Mouse (Mus musculus): ENCODE data around the gene Parva. TPM values are rescaled to one million over a fixed set of nuclear protein-coding genes. Genes with fewer than 3 reads are reported as not detected.

The Parva gene
- total RNA-seq, 1 experiment, result 13.9 TPM

DNA sequence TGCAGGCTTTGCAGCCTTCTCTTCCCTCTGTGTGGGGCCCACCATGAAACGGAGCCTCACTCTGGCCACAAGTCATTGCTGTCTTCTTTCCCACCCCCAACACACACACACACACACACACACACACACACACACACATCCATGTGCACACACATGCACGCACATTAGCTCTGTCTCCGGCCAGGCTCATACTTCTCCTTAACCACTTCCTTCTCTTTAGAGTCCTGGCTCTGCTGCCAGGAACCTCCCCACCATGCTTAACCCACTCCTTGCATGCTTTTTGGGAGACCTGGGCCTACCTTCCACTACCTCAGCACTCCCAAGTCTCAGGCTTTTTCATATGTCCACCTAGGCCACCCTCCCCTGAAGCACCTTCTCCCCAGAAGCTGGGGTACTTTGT lies 76.6 kb downstream of the Parva start:
- in situ Hi-C loops (cut with MboI; ENCODE audit: low sequenced_read_pairs in 2 of 2, unreplicated experiment in 2 of 2), result no loop called here
- Histone ChIP-seq H3K9ac (ENCODE audit: insufficient read depth, low read depth, low read length, poor library complexity, severe bottlenecking) (no peak overlapping the region), H3K36me3 (ENCODE audit: control insufficient read depth, insufficient read depth, low read length, poor library complexity, severe bottlenecking) (no peaks in the 10 kb centered on the region), H3K9me3 (ENCODE audit: control insufficient read depth, insufficient read depth, low read depth, low read length) (no peaks in the 10 kb centered on the region), H3K4me1 (ENCODE audit: control insufficient read depth in 2 of 2, insufficient read depth in 2 of 2, low read length in 2 of 2, poor library complexity in 1 of 2) (peaks cover 4 to 11% of the 10 kb centered on the region in 2 experiments; a peak in 3 of 4 replicates), H3K27ac (ENCODE audit: insufficient read depth, low read depth, low read length, poor library complexity, severe bottlenecking) (no peak overlapping the region), H3K4me3 (ENCODE audit: insufficient read depth in 1 of 2, low read depth in 1 of 2, low read length in 2 of 2, poor library complexity in 1 of 2, severe bottlenecking in 1 of 2) (no peak overlapping the region)
- DNase-seq (ENCODE audit: low read depth, low spot score), result no peak
- TF ChIP-seq CHD2 (IDR thresholded peaks at IDR 0.05; ENCODE audit: low read depth, low read length), result no peak
- TF ChIP-seq HCFC1 (IDR thresholded peaks at IDR 0.05; ENCODE audit: borderline replicate concordance, insufficient read depth, low read length), result no peak
- TF ChIP-seq MAFK (IDR thresholded peaks at IDR 0.05; ENCODE audit: insufficient read depth, low read depth, low read length), result no peak

DNA sequence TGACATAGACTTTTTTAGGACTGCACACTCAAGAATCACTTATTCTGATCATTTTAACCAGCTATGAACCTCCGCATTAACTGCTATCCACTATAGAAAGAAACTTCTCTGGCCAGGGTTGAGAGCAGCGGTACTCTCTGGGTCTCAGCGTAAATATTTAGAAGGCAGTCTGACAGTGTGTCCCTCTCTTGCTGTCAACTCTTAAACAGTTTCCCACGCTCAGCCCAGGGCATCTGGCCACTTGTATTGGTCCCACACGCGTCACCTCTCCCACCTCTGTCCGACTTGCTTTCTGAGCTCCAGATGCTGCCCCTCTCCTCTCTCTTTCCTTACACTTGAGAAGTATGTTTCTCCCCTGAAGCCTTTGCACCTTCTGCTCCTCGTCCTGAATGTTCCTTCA lies 81.8 kb downstream of the Parva start:
- TF ChIP-seq MAFK (IDR thresholded peaks at IDR 0.05; ENCODE audit: insufficient read depth, low read depth, low read length) (no peak), HCFC1 (IDR thresholded peaks at IDR 0.05; ENCODE audit: borderline replicate concordance, insufficient read depth, low read length) (no peak), ZC3H11A (IDR thresholded peaks at IDR 0.05; ENCODE audit: borderline replicate concordance, low read depth, low read length) (no peak), CHD2 (IDR thresholded peaks at IDR 0.05; ENCODE audit: low read depth, low read length) (no peak), ZNF384 (IDR thresholded peaks at IDR 0.05; ENCODE audit: low read depth, low read length) (no peak)
- H3K36me3 ChIP-seq (ENCODE audit: control insufficient read depth, insufficient read depth, low read length, poor library complexity, severe bottlenecking), result no peaks in the 10 kb centered on the region
- H3K9ac ChIP-seq (ENCODE audit: insufficient read depth, low read depth, low read length, poor library complexity, severe bottlenecking), result no peak overlapping the region
- no peak overlapping the region for H3K27ac ChIP-seq (ENCODE audit: insufficient read depth, low read depth, low read length, poor library complexity, severe bottlenecking)
- H3K4me3 ChIP-seq (ENCODE audit: insufficient read depth in 1 of 2, low read depth in 1 of 2, low read length in 2 of 2, poor library complexity in 1 of 2, severe bottlenecking in 1 of 2), result no peak overlapping the region
- DNase-seq (ENCODE audit: low read depth, low spot score), result no peak
- H3K9me3 ChIP-seq (ENCODE audit: control insufficient read depth, insufficient read depth, low read depth, low read length), result no peaks in the 10 kb centered on the region
- in situ Hi-C loops (cut with MboI; ENCODE audit: low sequenced_read_pairs in 2 of 2, unreplicated experiment in 2 of 2), result no loop called here
- no peaks in the 10 kb centered on the region for H3K4me1 ChIP-seq (ENCODE audit: control insufficient read depth in 2 of 2, insufficient read depth in 2 of 2, low read length in 2 of 2, poor library complexity in 1 of 2)

DNA sequence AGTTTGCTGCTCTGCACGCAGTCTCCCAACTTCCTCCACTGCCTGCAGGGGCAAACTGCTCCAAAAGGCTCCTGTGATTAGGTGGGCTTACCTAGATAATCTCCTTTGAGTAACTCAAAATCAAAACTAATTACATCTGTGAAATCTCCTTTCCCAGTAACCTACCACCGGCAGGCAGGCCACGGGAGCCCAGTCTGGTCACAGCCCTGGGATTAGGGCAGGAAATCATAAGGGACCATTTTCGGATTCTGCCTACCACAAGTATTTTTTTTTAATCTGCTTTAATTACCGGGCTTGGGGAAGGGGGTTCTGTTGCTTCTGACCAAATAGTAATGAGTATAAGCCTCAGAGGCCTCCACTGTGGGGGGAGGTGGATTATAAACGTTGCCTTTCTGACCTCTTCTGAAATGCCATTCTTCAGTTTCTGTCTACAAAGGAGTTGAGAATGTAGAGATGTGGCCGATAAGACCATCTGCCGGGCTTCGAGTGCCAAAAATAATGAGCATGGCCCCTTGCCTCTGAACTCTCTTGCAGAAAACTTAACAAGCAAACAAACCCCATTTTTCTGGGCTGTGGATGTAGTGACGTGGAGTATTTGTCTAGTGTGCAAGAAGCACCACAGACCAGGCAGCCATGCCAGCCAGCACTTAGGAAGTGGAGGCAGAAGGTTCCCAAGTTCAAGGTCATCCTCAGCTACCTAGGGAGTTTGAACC lies 83.2 kb downstream of the Parva start:
- Histone ChIP-seq H3K9ac (ENCODE audit: insufficient read depth, low read depth, low read length, poor library complexity, severe bottlenecking) (no peak overlapping the region), H3K4me3 (ENCODE audit: insufficient read depth in 1 of 2, low read depth in 1 of 2, low read length in 2 of 2, poor library complexity in 1 of 2, severe bottlenecking in 1 of 2) (no peak overlapping the region), H3K36me3 (ENCODE audit: control insufficient read depth, insufficient read depth, low read length, poor library complexity, severe bottlenecking) (no peaks in the 10 kb centered on the region), H3K27ac (ENCODE audit: insufficient read depth, low read depth, low read length, poor library complexity, severe bottlenecking) (no peak overlapping the region), H3K9me3 (ENCODE audit: control insufficient read depth, insufficient read depth, low read depth, low read length) (no peaks in the 10 kb centered on the region), H3K4me1 (ENCODE audit: control insufficient read depth in 2 of 2, insufficient read depth in 2 of 2, low read length in 2 of 2, poor library complexity in 1 of 2) (no peaks in the 10 kb centered on the region)
- in situ Hi-C loops (cut with MboI; ENCODE audit: low sequenced_read_pairs in 2 of 2, unreplicated experiment in 2 of 2), result no loop called here
- TF ChIP-seq HCFC1 (IDR thresholded peaks at IDR 0.05; ENCODE audit: borderline replicate concordance, insufficient read depth, low read length) (no peak), ZNF384 (IDR thresholded peaks at IDR 0.05; ENCODE audit: low read depth, low read length) (no peak), CHD2 (IDR thresholded peaks at IDR 0.05; ENCODE audit: low read depth, low read length) (no peak), ZC3H11A (IDR thresholded peaks at IDR 0.05; ENCODE audit: borderline replicate concordance, low read depth, low read length) (no peak), MAFK (IDR thresholded peaks at IDR 0.05; ENCODE audit: insufficient read depth, low read depth, low read length) (no peak)
- DNase-seq (ENCODE audit: low read depth, low spot score), result no peak

DNA sequence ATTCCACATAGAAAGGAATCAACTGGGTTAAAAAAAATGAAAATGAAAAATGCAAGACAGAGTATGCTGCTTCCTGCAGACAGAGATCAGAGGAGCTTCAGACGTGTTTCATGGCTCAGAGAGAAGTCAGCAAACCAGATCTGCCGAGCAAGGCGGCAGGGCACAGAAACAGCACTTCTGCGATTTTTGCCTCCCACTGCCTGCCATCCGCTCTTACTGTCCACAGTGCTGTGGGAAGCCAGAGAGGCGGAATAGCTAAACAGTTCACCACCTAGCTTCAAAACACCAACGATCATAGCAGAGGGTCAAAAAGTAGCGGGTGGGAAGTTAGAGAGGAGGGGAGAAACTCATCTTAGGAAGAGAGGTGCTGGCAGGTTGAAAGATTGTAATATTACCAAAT lies 84.0 kb downstream of the Parva start:
- in situ Hi-C loops (cut with MboI; ENCODE audit: low sequenced_read_pairs in 2 of 2, unreplicated experiment in 2 of 2), result no loop called here
- no peak overlapping the region for H3K27ac ChIP-seq (ENCODE audit: insufficient read depth, low read depth, low read length, poor library complexity, severe bottlenecking)
- H3K4me1 ChIP-seq (ENCODE audit: control insufficient read depth in 2 of 2, insufficient read depth in 2 of 2, low read length in 2 of 2, poor library complexity in 1 of 2), result no peaks in the 10 kb centered on the region

DNA sequence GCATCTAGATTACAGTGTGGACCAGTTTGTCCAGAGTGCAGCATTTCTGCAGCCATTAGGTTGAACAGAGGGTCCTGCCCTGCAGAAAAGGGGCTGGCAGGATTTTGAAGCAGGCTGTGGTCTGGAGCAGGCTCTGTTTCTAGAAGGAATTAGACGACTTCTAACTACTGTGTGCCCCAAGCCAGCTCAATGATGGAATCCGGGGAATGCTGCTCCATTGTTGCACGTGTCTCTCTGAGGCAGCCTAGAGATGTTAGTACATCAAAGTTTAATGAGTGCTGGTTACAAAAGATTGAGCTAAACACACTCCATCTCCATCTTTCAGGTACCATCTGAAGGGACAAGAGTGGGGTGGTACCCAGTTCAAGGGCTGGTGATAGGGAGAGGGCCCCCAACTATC lies 85.0 kb downstream of the Parva start:
- DNase-seq (ENCODE audit: low read depth, low spot score), result no peak
- TF ChIP-seq ZNF384 (IDR thresholded peaks at IDR 0.05; ENCODE audit: low read depth, low read length) (no peak), HCFC1 (IDR thresholded peaks at IDR 0.05; ENCODE audit: borderline replicate concordance, insufficient read depth, low read length) (no peak), MAFK (IDR thresholded peaks at IDR 0.05; ENCODE audit: insufficient read depth, low read depth, low read length) (no peak), CHD2 (IDR thresholded peaks at IDR 0.05; ENCODE audit: low read depth, low read length) (no peak), ZC3H11A (IDR thresholded peaks at IDR 0.05; ENCODE audit: borderline replicate concordance, low read depth, low read length) (no peak)
- Histone ChIP-seq H3K4me1 (ENCODE audit: control insufficient read depth in 2 of 2, insufficient read depth in 2 of 2, low read length in 2 of 2, poor library complexity in 1 of 2) (no peaks in the 10 kb centered on the region), H3K9ac (ENCODE audit: insufficient read depth, low read depth, low read length, poor library complexity, severe bottlenecking) (no peak overlapping the region), H3K27ac (ENCODE audit: insufficient read depth, low read depth, low read length, poor library complexity, severe bottlenecking) (no peak overlapping the region), H3K9me3 (ENCODE audit: control insufficient read depth, insufficient read depth, low read depth, low read length) (no peaks in the 10 kb centered on the region), H3K36me3 (ENCODE audit: control insufficient read depth, insufficient read depth, low read length, poor library complexity, severe bottlenecking) (no peaks in the 10 kb centered on the region), H3K4me3 (ENCODE audit: insufficient read depth in 1 of 2, low read depth in 1 of 2, low read length in 2 of 2, poor library complexity in 1 of 2, severe bottlenecking in 1 of 2) (no peak overlapping the region)
- in situ Hi-C loops (cut with MboI; ENCODE audit: low sequenced_read_pairs in 2 of 2, unreplicated experiment in 2 of 2), result no loop called here

More for the DNA sequence above, 84.0 kb downstream of the Parva start:
- TF ChIP-seq MAFK (IDR thresholded peaks at IDR 0.05; ENCODE audit: insufficient read depth, low read depth, low read length), result no peak
- TF ChIP-seq ZC3H11A (IDR thresholded peaks at IDR 0.05; ENCODE audit: borderline replicate concordance, low read depth, low read length), result no peak
- TF ChIP-seq ZNF384 (IDR thresholded peaks at IDR 0.05; ENCODE audit: low read depth, low read length), result no peak
- no peaks in the 10 kb centered on the region for H3K9me3 ChIP-seq (ENCODE audit: control insufficient read depth, insufficient read depth, low read depth, low read length)
- no peak for DNase-seq (ENCODE audit: low read depth, low spot score)
- no peaks in the 10 kb centered on the region for H3K36me3 ChIP-seq (ENCODE audit: control insufficient read depth, insufficient read depth, low read length, poor library complexity, severe bottlenecking)
- no peak overlapping the region for H3K9ac ChIP-seq (ENCODE audit: insufficient read depth, low read depth, low read length, poor library complexity, severe bottlenecking)
- no peak overlapping the region for H3K4me3 ChIP-seq (ENCODE audit: insufficient read depth in 1 of 2, low read depth in 1 of 2, low read length in 2 of 2, poor library complexity in 1 of 2, severe bottlenecking in 1 of 2)

All from ES-E14 (cell line).